Mouse (Mus musculus) cerebellum, adult 2 months (tissue): ENCODE measurements around the gene Hs1bp3.

Source experiments
- CTCF ChIP-seq: fragments of 200-500 bp; IDR thresholded peaks from 2 replicates; pipeline ENCODE4 v1.5.1; 2011; ENCODE audit warnings: low read depth, mild to moderate bottlenecking, control low read depth, low read length, moderate library complexity, borderline replicate concordance; ENCODE audit not compliant: insufficient read depth
- POLR2A ChIP-seq: fragments of 200-500 bp; IDR thresholded peaks from 2 replicates; pipeline ENCODE4 v1.6.1; 2011; ENCODE audit warnings: low read length, control low read depth, borderline replicate concordance; ENCODE audit not compliant: insufficient read depth

- peak; percentile 91 for TF ChIP-seq CTCF
- no peak for TF ChIP-seq POLR2A
These were observed 13.8 kb downstream of the Hs1bp3 start for GRCm38 (mm10) chr12:8326825-8327674.
